Mouse (Mus musculus) hindbrain, embryonic 14.5 days (tissue): ENCODE results near the gene Slc39a11. TPM values are rescaled to one million over a fixed set of nuclear protein-coding genes. Genes with fewer than 3 reads are reported as not detected.

Source experiments
- ATAC-seq: fragments of 200-750 bp; cut with Nextera tagmentation; 2 replicates; pipeline ENCODE4 v1.8.0; 2017; ENCODE audit warnings: moderate number of reproducible peaks, mild to moderate bottlenecking, moderate TSS enrichment, moderate library complexity; ENCODE audit not compliant: low FRiP score
- DNase-seq: peaks from one replicate; pipeline ENCODE4 v3.0.0-alpha.2; 2015; ENCODE audit warnings: low spot score
- H3K27ac ChIP-seq: fragments of 300-500 bp; sonication (generic); 2 replicates; pipeline ENCODE4 v1.5.1; 2014; ENCODE audit warnings: mild to moderate bottlenecking, moderate library complexity
- H3K27me3 ChIP-seq: fragments of 300-500 bp; sonication (generic); 2 replicates; pipeline ENCODE4 v1.6.1; 2014; ENCODE audit warnings: mild to moderate bottlenecking, low read length, mixed read lengths; ENCODE audit not compliant: control insufficient read depth, insufficient read depth
- H3K36me3 ChIP-seq: fragments of 300-500 bp; sonication (generic); replicated peaks from 2 replicates; pipeline ENCODE4 v1.6.1; 2014; ENCODE audit not compliant: control insufficient read depth, insufficient read depth
- H3K4me1 ChIP-seq: fragments of 300-500 bp; sonication (generic); replicated peaks from 2 replicates; pipeline ENCODE4 v1.6.1; 2014; ENCODE audit warnings: antibody characterized with exemption, low read length, mixed read lengths; ENCODE audit not compliant: control insufficient read depth, insufficient read depth
- H3K4me2 ChIP-seq: fragments of 300-500 bp; sonication (generic); replicated peaks from 2 replicates; pipeline ENCODE4 v1.6.1; 2014; ENCODE audit warnings: mild to moderate bottlenecking, moderate library complexity
- H3K4me3 ChIP-seq: fragments of 300-500 bp; sonication (generic); replicated peaks from 2 replicates; pipeline ENCODE4 v1.5.1; 2014; ENCODE audit warnings: mild to moderate bottlenecking, low read length
- H3K9ac ChIP-seq: fragments of 300-500 bp; sonication (generic); 2 replicates; pipeline ENCODE4 v1.6.1; 2014
- H3K9me3 ChIP-seq: fragments of 300-500 bp; sonication (generic); 2 replicates; pipeline ENCODE4 v1.6.1; 2016; ENCODE audit warnings: low read length; ENCODE audit not compliant: control insufficient read depth
- WGBS: fragments of 180-500 bp; shearing (Covaris S2); extraction: QIAGEN DNeasy Blood & Tissue Kit; methylation state at CpG from one replicate; pipeline ENCODE4 v1.1.7; 2014; 5-methylcytosine and 5-hydroxymethylcytosine counted together
- polyA plus RNA-seq: library from polyadenylated mRNA; unstranded; fragments of >200 nt; fragmentation: Nextera tagmentation; extraction: Ambion mirVana; gene quantifications from 2 replicates; pipeline ENCODE4 v1.2.1, GENCODE M21; 2014

The Slc39a11 gene
- 25.5 and 30.2 TPM in 2 replicates for polyA plus RNA-seq

GRCm38 (mm10) chr11:113649353-113650210 lies at the start of gene Slc39a11:
Gene Slc39a11 (minus strand): TSS chr11:113650079.
- Histone ChIP-seq H3K4me1 (peaks cover 14% of the 10 kb centered on the region), H3K4me3 (peak within 1 kb of the TSS; percentile 89), H3K27ac (peak within 1 kb of the TSS; percentile 94), H3K9ac (peak within 1 kb of the TSS; percentile 95), H3K36me3 (peaks cover 26% of the 10 kb centered on the region), H3K27me3 (no peaks in the 10 kb centered on the region), H3K4me2 (peak within 1 kb of the TSS; percentile 56), H3K9me3 (no peaks in the 10 kb centered on the region)
- under 1% methylated on average over 74 of the region's 91 CpGs for WGBS
- ATAC-seq = peak; percentile 80
- peak; percentile 73 for DNase-seq

GRCm38 (mm10) chr11:113699643-113700042 lies 49.8 kb upstream of the Slc39a11 start:
- WGBS = 87% methylated on average over 7 of the region's 7 CpGs
- ATAC-seq = no peak
- H3K27me3 ChIP-seq = no peaks in the 10 kb centered on the region

GRCm38 (mm10) chr11:113698013-113698545 lies 48.2 kb upstream of the Slc39a11 start:
- no peaks in the 10 kb centered on the region for H3K4me1 ChIP-seq
- no peak for ATAC-seq

More at GRCm38 (mm10) chr11:113699643-113700042, 49.8 kb upstream of the Slc39a11 start:
- H3K4me1 ChIP-seq = no peaks in the 10 kb centered on the region
- no peak overlapping the region for H3K27ac ChIP-seq
- H3K4me3 ChIP-seq = no peak overlapping the region
- H3K4me2 ChIP-seq = no peak overlapping the region
- peaks cover 33% of the 10 kb centered on the region for H3K36me3 ChIP-seq
- no peak overlapping the region for H3K9ac ChIP-seq
- no peak for DNase-seq
- no peaks in the 10 kb centered on the region for H3K9me3 ChIP-seq

GRCm38 (mm10) chr11:113697571-113697970 lies 47.7 kb upstream of the Slc39a11 start:
- Histone ChIP-seq H3K27ac (no peak overlapping the region), H3K9me3 (no peaks in the 10 kb centered on the region), H3K4me1 (no peaks in the 10 kb centered on the region), H3K36me3 (peaks cover 51% of the 10 kb centered on the region), H3K27me3 (no peaks in the 10 kb centered on the region), H3K4me3 (no peak overlapping the region), H3K4me2 (no peak overlapping the region), H3K9ac (no peak overlapping the region)
- ATAC-seq = no peak
- WGBS = 70% methylated on average over 5 of the region's 5 CpGs
- no peak for DNase-seq

More at GRCm38 (mm10) chr11:113698013-113698545, 48.2 kb upstream of the Slc39a11 start:
- Histone ChIP-seq H3K4me2 (no peak overlapping the region), H3K4me3 (no peak overlapping the region), H3K27me3 (no peaks in the 10 kb centered on the region), H3K9me3 (no peaks in the 10 kb centered on the region), H3K9ac (no peak overlapping the region), H3K27ac (no peak overlapping the region), H3K36me3 (peaks cover 46% of the 10 kb centered on the region)
- no peak for DNase-seq
- WGBS = 77% methylated on average over 12 of the region's 12 CpGs

- Histone ChIP-seq H3K4me3 (no peak overlapping the region), H3K9me3 (no peaks in the 10 kb centered on the region), H3K36me3 (peaks cover 76% of the 10 kb centered on the region), H3K27ac (no peak overlapping the region), H3K4me1 (no peaks in the 10 kb centered on the region; the same call in 1 of the 2 replicates), H3K9ac (no peak overlapping the region), H3K27me3 (no peaks in the 10 kb centered on the region), H3K4me2 (no peak overlapping the region)
- DNase-seq = no peak
- ATAC-seq = no peak
- 70% methylated on average over 3 of the region's 3 CpGs for WGBS
Measured at GRCm38 (mm10) chr11:113691851-113692250, 42.0 kb upstream of the Slc39a11 start.

- Histone ChIP-seq H3K27ac (no peak overlapping the region), H3K36me3 (peaks cover 73% of the 10 kb centered on the region), H3K9me3 (no peaks in the 10 kb centered on the region), H3K4me3 (no peak overlapping the region), H3K4me1 (no peaks in the 10 kb centered on the region; the same call in 1 of the 2 replicates), H3K4me2 (no peak overlapping the region), H3K27me3 (no peaks in the 10 kb centered on the region), H3K9ac (no peak overlapping the region)
- ATAC-seq (no peak), DNase-seq (no peak)
- 87% methylated on average over 5 of the region's 5 CpGs for WGBS
Measured at GRCm38 (mm10) chr11:113691318-113691717, 41.4 kb upstream of the Slc39a11 start.

GRCm38 (mm10) chr11:113690506-113690905 lies 40.6 kb upstream of the Slc39a11 start:
- Histone ChIP-seq H3K36me3 (peaks cover 65% of the 10 kb centered on the region), H3K4me1 (peaks cover 4% of the 10 kb centered on the region), H3K9ac (no peak overlapping the region), H3K4me3 (no peak overlapping the region), H3K9me3 (no peaks in the 10 kb centered on the region), H3K27me3 (no peaks in the 10 kb centered on the region), H3K27ac (no peak overlapping the region), H3K4me2 (no peak overlapping the region)
- no peak for ATAC-seq
- 92% methylated on average over 12 of the region's 12 CpGs for WGBS
- DNase-seq = no peak

GRCm38 (mm10) chr11:113687031-113687430 lies 37.2 kb upstream of the Slc39a11 start:
- 24% methylated on average over 2 of the region's 2 CpGs for WGBS
- ATAC-seq = no peak

GRCm38 (mm10) chr11:113684707-113685426 lies 35.0 kb upstream of the Slc39a11 start:
- ATAC-seq (0 out of 2 replicates have a peak, but pooled peaks have one; percentile 1), DNase-seq (no peak)
- Histone ChIP-seq H3K4me1 (peaks cover 35% of the 10 kb centered on the region), H3K27ac (peak overlapping the region; percentile 90; the same call in 1 of the 2 replicates), H3K9ac (peak overlapping the region; percentile 81), H3K36me3 (peaks cover 24% of the 10 kb centered on the region), H3K4me2 (peak overlapping the region; percentile 90), H3K9me3 (no peaks in the 10 kb centered on the region), H3K4me3 (peak overlapping the region; percentile 89), H3K27me3 (no peaks in the 10 kb centered on the region)
- 44% methylated on average over 25 of the region's 25 CpGs for WGBS

More at GRCm38 (mm10) chr11:113687031-113687430, 37.2 kb upstream of the Slc39a11 start:
- H3K9me3 ChIP-seq = no peaks in the 10 kb centered on the region
- no peaks in the 10 kb centered on the region for H3K27me3 ChIP-seq
- H3K4me1 ChIP-seq = peaks cover 23% of the 10 kb centered on the region
- H3K36me3 ChIP-seq = peaks cover 33% of the 10 kb centered on the region
- no peak overlapping the region for H3K4me3 ChIP-seq
- H3K4me2 ChIP-seq = no peak overlapping the region
- DNase-seq = no peak
- no peak overlapping the region for H3K27ac ChIP-seq
- H3K9ac ChIP-seq = no peak overlapping the region
